Mouse (Mus musculus) embryonic fibroblast, embryonic 13.5 days (primary cell): ENCODE measurements around the gene Gm21969. TPM values are rescaled to one million over a fixed set of nuclear protein-coding genes. Genes with fewer than 3 reads are reported as not detected.
A peak's percentile ranks its signal among the peaks of the same experiment; 100 is the strongest.

Source experiments
- H3K27ac ChIP-seq: 2 replicates; pipeline ENCODE4 v1.5.1; 2012; ENCODE audit warnings: low read length, control low read depth, inconsistent platforms; ENCODE audit not compliant: insufficient read depth
- H3K4me1 ChIP-seq: 2 replicates; pipeline ENCODE4 v1.6.1; 2011; ENCODE audit warnings: low read length; ENCODE audit not compliant: control insufficient read depth, insufficient read depth
- H3K4me3 ChIP-seq: 2 replicates; pipeline ENCODE4 v1.5.1; 2011; ENCODE audit warnings: mild to moderate bottlenecking, control low read depth, low read length; ENCODE audit not compliant: insufficient read depth
- CTCF ChIP-seq: IDR thresholded peaks from 2 replicates; pipeline ENCODE4 v1.5.1; 2011; ENCODE audit warnings: mild to moderate bottlenecking, control low read depth, low read length, moderate library complexity, borderline replicate concordance; ENCODE audit not compliant: insufficient read depth
- POLR2A ChIP-seq: IDR thresholded peaks from 2 replicates; pipeline ENCODE4 v1.6.1; 2011; ENCODE audit warnings: low read depth, mild to moderate bottlenecking, control low read depth, low read length, moderate library complexity
- polyA plus RNA-seq: library from polyadenylated mRNA; stranded (reverse); fragments of >200 nt; gene quantifications from 2 replicates; pipeline ENCODE4 v1.2.4, GENCODE M21; 2011; ENCODE audit warnings: low read depth; ENCODE audit not compliant: missing spikeins, insufficient read length

The Gm21969 gene
- polyA plus RNA-seq, 1 experiment: not detected

DNA sequence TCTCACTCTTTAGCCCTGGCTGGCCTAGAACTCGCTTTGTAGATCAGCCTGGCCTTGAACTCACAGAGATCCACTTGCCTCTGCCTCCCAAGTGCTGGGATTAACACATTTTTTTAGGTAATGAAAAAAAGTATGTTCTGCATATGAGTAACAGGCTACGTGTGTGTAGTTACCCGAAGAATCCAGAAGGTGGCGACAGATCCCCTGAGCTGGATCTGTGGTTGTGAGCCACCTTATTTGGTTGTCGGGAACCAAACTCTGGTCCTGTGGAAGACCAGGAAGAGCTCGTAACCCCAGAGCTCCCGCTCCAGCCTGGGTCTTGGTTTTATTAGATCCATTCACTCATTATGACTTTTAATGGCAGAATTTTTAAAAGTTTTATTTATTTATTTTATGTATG lies 43.9 kb downstream of the Gm21969 start:
- TF ChIP-seq POLR2A (no peak), CTCF (no peak)
- no peaks in the 10 kb centered on the region for H3K4me1 ChIP-seq
- no peak overlapping the region for H3K27ac ChIP-seq
- no peak overlapping the region for H3K4me3 ChIP-seq

DNA sequence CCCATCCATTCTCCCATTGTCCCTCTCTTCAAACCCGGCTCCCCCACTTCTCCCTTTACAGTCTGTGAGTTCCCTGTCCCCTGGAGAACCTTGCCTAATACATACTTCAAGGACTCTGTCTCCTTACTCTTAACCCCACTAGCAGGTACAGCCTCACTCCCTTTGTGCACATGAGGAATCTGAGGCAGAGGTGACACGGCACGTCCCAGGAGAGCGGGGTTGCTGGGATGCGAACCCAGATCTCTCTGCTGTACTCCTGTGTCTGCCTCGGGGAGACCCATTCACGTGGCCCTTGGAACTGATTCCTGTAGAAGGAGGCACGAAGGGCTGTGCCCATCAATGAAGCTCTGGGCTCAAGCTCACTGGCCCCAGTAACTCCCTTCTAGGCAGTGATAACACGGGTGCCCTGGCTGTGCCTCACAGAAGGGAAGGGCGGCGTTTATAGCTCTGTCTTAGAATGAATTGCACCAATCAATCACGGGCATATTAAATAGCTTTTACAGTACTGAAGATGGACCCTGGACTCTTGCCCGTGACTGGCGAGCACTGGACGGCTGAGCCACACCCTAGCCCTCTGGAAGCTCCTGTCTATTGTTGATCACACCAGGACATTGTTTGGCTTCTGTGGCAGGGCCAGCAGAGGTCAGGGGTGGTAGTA lies 47.2 kb downstream of the Gm21969 start:
- TF ChIP-seq POLR2A (no peak), CTCF (no peak)
- no peaks in the 10 kb centered on the region for H3K4me1 ChIP-seq
- H3K4me3 ChIP-seq: no peak overlapping the region
- no peak overlapping the region for H3K27ac ChIP-seq

DNA sequence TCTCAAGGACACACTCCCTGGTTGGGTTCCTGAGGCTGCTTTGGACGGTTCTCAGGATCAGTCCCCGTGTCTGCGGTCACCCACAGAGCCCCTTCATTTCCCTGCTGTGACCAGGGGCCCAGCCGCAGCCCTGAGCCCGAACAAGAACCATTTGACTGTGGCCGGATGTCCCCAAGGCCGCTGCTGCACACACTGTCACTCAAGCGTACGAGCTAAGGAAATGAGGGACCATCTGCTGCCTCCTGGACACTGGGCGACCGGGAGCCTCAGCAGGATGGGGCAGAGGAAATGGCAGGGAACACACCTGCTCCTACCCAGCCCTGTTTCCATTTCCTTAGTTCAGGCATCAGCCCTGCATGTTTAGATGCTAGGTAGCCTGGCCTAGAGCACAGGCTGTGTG lies 47.9 kb downstream of the Gm21969 start:
- no peak for TF ChIP-seq POLR2A

DNA sequence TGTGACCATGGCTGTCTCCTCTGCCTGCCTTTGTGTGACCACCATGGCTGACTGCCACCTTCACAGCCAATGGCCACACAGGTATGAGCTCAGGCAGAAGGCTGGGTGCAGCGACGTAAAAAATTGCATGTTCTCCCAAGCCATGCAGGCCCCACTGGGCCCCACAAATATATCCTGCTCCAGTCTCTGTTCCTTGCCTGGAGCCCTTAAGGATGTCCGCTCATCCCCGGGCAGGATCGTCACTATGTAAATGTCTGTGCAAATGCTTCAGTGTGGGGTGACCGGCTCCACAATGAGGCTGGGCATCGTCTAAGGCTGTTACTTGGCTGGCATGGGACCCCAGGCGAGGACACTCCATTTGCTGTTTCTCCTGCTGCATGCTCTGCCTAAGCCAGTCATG lies 50.3 kb downstream of the Gm21969 start, which contains the start of gene Tas1r2:
Gene Tas1r2 (plus strand): TSS at position 301 of the 400 bp plus-strand sequence.
- TF ChIP-seq POLR2A: no peak
- TF ChIP-seq CTCF: no peak
- no peaks in the 10 kb centered on the region for H3K4me1 ChIP-seq
- no peak within 1 kb of the TSS for H3K27ac ChIP-seq
- H3K4me3 ChIP-seq: no peak within 1 kb of the TSS

More for the DNA sequence above, 47.9 kb downstream of the Gm21969 start:
- Histone ChIP-seq H3K4me3 (no peak overlapping the region), H3K4me1 (no peaks in the 10 kb centered on the region), H3K27ac (no peak overlapping the region)

DNA sequence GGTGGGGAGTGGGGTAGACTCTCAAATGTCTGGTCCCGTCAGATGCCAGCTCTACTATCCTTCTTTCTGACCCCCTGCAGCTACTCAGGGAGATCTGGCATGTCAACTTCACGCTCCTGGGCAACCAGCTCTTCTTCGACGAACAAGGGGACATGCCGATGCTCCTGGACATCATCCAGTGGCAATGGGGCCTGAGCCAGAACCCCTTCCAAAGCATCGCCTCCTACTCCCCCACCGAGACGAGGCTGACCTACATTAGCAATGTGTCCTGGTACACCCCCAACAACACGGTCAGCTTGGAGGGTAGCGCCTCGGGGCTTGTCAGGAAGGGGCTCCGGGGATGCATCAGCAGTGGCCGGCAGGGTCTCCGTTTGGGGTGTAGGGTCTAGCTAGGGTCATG lies 58.9 kb downstream of the Gm21969 start:
- Histone ChIP-seq H3K4me1 (no peaks in the 10 kb centered on the region), H3K27ac (no peak overlapping the region), H3K4me3 (no peak overlapping the region)
- TF ChIP-seq POLR2A (no peak), CTCF (no peak)

DNA sequence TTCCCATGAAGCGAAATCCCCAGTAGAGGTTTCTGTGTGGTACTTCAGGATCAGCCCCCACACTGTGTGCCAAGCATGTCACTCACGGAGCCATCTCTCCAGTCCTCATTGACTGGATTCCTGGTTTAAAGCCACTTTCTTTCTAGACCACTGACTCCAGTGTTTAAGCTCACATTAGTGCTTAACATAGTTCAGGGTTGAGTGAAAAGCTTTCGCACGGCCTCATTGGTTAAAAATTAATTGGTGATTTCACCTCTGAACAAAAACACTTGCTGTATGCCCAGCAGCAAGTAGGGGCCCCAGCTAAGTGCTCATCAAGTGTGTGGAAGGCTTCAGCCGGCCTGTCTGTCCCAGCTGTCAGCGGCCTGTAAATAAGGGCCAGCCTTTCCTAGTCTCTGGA lies 64.6 kb downstream of the Gm21969 start:
- no peak overlapping the region for H3K27ac ChIP-seq

DNA sequence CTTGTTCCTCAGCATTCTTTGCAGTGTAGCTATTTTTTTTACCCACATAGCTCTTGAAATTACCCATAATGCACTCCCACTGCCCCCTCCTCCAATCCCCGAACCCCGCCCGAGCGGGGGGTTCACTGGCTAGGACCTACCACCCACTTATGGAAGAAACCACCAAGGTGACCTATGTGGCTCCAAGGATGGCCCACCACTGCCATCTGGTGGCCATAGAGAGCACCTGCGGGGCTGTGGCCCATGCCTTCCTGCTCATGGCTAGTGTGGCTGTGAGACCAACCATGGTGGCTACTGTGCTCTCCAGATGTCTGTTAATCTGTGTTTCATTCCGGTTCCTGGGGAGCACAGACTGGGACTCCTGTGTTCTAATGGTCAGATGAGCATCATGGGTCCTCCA lies 66.9 kb downstream of the Gm21969 start:
- no peak overlapping the region for H3K4me3 ChIP-seq
- no peak overlapping the region for H3K27ac ChIP-seq
- no peaks in the 10 kb centered on the region for H3K4me1 ChIP-seq
- TF ChIP-seq CTCF (peak; percentile 95), POLR2A (no peak)

More for the DNA sequence above, 64.6 kb downstream of the Gm21969 start:
- Histone ChIP-seq H3K4me3 (no peak overlapping the region), H3K4me1 (no peaks in the 10 kb centered on the region)
- TF ChIP-seq POLR2A (no peak), CTCF (no peak)

DNA sequence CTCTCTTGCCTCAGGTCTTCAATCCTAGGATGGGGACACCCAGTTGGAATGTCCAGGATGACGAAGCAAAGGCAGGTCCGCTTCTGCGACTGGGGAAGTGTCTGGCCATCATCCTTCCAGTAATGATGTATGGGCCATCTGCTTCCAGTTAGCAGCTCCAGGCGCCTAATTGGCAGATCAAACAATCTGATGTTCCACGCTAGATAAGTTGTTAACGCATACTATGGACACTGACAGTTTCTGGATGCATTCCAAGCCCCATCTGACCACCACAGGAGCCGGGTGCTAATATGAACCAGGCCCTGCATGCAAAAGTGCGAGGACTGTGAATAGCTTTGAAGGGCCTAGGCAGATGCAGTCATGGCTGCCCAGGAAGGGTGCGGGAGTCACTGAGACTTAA lies 72.7 kb downstream of the Gm21969 start:
- Histone ChIP-seq H3K4me3 (no peak overlapping the region), H3K4me1 (no peaks in the 10 kb centered on the region), H3K27ac (no peak overlapping the region)
- TF ChIP-seq CTCF: no peak
- no peak for TF ChIP-seq POLR2A

DNA sequence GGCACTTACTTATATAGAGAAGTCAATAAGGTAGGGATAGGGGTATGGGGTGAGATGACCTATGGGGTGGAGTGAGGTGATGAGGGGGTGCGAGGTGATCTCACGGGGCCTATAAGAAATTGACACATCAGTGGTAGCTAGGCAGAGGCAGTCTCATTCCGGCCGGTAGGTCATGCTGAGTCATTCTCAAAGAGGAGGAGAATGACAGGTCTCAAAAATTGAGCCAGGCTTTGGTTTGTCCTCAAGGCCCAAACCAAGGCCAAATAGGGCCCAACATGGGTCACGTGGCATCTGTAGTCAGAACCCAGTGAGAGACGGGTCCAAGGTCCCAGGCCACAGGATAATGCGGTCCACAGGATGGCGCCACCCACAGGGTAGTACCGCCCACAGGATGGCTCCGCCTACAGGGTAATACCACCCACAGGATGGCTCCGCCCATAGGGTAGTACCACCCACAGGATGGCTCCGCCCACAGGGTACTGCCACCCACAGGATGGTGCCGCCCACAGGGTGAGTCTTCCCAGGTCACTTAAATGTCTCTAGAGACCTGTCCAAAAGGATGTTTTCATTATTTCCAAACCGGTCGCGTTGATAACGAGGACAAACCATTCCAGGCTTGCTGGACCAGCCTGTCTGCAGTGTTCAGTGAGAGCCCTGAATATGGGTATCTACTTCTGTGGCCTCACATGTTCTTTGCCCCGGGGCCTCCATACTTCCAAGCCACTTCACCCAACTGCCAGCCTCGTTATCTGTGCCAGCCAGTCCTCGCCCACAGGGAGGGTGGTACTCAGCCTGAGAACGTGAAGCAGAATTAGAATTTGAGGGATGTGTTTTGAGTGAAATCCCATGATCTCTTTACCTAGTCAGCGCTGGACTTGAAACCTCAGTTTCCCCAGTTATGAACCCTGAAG lies 81.0 kb downstream of the Gm21969 start:
- no peak overlapping the region for H3K27ac ChIP-seq
- no peak overlapping the region for H3K4me3 ChIP-seq
- no peaks in the 10 kb centered on the region for H3K4me1 ChIP-seq
- TF ChIP-seq CTCF: no peak

DNA sequence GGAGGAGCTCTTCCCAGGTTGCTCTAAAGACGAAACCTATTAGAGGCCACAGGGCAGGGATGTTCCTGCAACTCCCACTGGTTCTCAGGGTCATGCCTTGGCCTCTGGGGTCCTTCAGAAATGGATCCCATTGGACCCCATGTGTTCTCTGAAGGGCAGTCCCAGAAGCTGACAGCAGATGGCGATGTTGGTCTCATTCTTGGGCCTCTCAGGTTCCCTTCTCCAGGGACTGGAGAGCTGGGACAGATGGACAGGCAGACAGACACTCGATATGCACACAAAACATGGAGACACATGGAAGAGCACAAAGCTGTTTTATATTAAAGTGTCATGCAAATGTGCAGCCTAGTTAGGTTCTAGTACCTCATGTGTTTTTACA lies 81.6 kb downstream of the Gm21969 start:
- TF ChIP-seq CTCF (peak; percentile 47; the same call in 1 of the 2 replicates), POLR2A (no peak)
- no peak overlapping the region for H3K27ac ChIP-seq
- H3K4me1 ChIP-seq: no peaks in the 10 kb centered on the region
- no peak overlapping the region for H3K4me3 ChIP-seq
